Mouse (Mus musculus) ES-Bruce4 (cell line): ENCODE results near the gene Rsrp1. TPM values are rescaled to one million over a fixed set of nuclear protein-coding genes. Genes with fewer than 3 reads are reported as not detected.
A peak's percentile ranks its signal among the peaks of the same experiment; 100 is the strongest.

Experiments used
- H3K27ac ChIP-seq: 2 replicates; pipeline ENCODE4 v1.5.1; 2012; ENCODE audit warnings: low read length, inconsistent platforms; ENCODE audit not compliant: insufficient read depth
- H3K27me3 ChIP-seq: 2 replicates; pipeline ENCODE4 v1.6.1; 2012; ENCODE audit warnings: mild to moderate bottlenecking, low read length, inconsistent platforms; ENCODE audit not compliant: control insufficient read depth, poor library complexity, insufficient read depth, severe bottlenecking
- H3K36me3 ChIP-seq: 2 replicates; pipeline ENCODE4 v1.6.1; 2012; ENCODE audit warnings: inconsistent platforms, mild to moderate bottlenecking, low read length, moderate library complexity; ENCODE audit not compliant: control insufficient read depth, poor library complexity, insufficient read depth, severe bottlenecking
- H3K4me1 ChIP-seq: one replicate; pipeline ENCODE4 v1.8.1; 2011; ENCODE audit warnings: low read length; ENCODE audit not compliant: control insufficient read depth, insufficient read depth
- H3K4me3 ChIP-seq: 2 replicates; pipeline ENCODE4 v1.5.1; 2011; ENCODE audit warnings: low read depth, mild to moderate bottlenecking, low read length
- H3K9ac ChIP-seq: 2 replicates; pipeline ENCODE4 v1.6.1; 2012; ENCODE audit warnings: low read depth, mild to moderate bottlenecking, inconsistent platforms; ENCODE audit not compliant: poor library complexity, severe bottlenecking
- H3K9me3 ChIP-seq: replicated peaks from 2 replicates; pipeline ENCODE4 v1.6.1; 2012; ENCODE audit warnings: mild to moderate bottlenecking, low read length, inconsistent platforms; ENCODE audit not compliant: control insufficient read depth, poor library complexity, insufficient read depth, severe bottlenecking
- CTCF ChIP-seq: IDR thresholded peaks from one replicate; pipeline ENCODE4 v1.8.1; 2011; ENCODE audit warnings: low read depth, low read length
- EP300 ChIP-seq: IDR thresholded peaks from 2 replicates; pipeline ENCODE4 v1.6.1; 2011; ENCODE audit warnings: low read depth, low read length; ENCODE audit not compliant: insufficient read depth
- POLR2A ChIP-seq: IDR thresholded peaks from one replicate; pipeline ENCODE4 v1.8.1; 2011; ENCODE audit warnings: low read length; ENCODE audit not compliant: insufficient read depth
- polyA plus RNA-seq: library from polyadenylated mRNA; stranded (reverse); fragments of >200 nt; gene quantifications from 2 replicates; pipeline ENCODE4 v1.2.4, GENCODE M21; 2011; ENCODE audit warnings: low read depth; ENCODE audit not compliant: missing spikeins, insufficient read depth, insufficient read length

Rsrp1 gene
- polyA plus RNA-seq, 1 experiment = 226 TPM

DNA sequence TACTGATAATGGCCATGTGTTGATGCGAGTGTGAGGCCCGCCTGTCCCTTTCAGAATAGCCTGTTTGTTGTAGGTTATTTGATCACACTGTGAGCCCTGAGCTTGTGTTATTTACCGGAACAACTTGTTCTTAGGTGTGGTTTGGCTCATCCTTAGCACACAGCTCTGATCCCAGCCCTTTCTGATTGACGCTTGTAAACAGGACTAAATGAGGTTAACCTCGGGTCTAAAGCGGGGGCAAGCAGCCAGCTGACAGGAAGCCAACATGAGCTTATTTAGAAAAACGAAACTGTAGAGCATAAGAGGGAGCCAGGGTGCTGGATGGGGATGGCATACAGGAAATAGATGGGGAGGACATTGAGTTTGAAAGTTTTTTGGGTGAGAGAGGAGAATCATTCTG, 5.0 kb upstream of the Rsrp1 start:
- H3K27ac ChIP-seq = no peak overlapping the region

DNA sequence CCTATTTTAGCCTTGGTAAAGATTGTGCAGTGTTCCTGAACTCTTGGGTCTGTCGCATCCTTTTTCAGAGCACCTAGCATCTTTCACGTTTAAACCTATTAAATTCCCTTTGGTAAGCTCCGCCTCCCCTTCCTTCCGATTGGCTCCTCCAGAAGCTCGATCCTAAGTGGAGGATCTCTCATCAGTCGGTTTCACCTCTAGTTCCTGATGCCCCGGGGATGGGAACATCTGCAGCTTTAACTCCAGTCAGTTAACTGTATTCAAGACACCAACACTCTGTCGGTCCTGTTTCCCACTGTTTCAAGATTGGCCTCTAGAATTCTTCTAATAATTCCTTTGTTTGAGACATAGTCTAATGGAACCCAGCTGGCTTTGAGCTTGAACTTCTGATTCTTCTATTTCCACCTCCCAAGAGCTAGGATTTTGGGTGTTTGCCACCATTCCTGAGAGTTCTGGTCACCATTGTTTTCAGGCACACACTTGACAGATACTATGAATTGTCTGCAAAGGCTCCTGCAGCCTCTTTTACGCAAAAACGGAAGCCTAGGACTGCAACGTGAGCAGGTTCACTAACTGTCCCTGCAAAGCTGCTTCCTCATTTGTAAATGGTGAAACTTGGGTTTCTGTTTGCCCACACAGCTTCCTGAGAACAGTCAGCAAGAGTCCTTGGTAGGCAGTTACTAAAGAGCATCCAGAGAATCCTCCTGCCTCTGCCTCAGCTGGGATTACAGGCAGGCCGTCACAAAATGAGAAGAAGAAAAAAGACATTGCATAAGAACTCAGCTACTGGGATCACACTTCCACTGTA, 3.5 kb upstream of the Rsrp1 start:
- Histone ChIP-seq H3K27me3 (no peaks in the 10 kb centered on the region), H3K9me3 (no peaks in the 10 kb centered on the region), H3K9ac (no peak overlapping the region), H3K4me1 (no peaks in the 10 kb centered on the region), H3K36me3 (peaks cover 9% of the 10 kb centered on the region), H3K4me3 (no peak overlapping the region), H3K27ac (no peak overlapping the region)
- TF ChIP-seq EP300 (no peak), CTCF (no peak), POLR2A (no peak)

More for the DNA sequence above, 5.0 kb upstream of the Rsrp1 start:
- H3K27me3 ChIP-seq = no peaks in the 10 kb centered on the region
- no peak overlapping the region for H3K4me3 ChIP-seq
- H3K9me3 ChIP-seq = no peaks in the 10 kb centered on the region
- no peak overlapping the region for H3K9ac ChIP-seq
- no peaks in the 10 kb centered on the region for H3K36me3 ChIP-seq
- no peak for TF ChIP-seq CTCF
- no peak for TF ChIP-seq EP300
- TF ChIP-seq POLR2A = no peak
- H3K4me1 ChIP-seq = no peaks in the 10 kb centered on the region

DNA sequence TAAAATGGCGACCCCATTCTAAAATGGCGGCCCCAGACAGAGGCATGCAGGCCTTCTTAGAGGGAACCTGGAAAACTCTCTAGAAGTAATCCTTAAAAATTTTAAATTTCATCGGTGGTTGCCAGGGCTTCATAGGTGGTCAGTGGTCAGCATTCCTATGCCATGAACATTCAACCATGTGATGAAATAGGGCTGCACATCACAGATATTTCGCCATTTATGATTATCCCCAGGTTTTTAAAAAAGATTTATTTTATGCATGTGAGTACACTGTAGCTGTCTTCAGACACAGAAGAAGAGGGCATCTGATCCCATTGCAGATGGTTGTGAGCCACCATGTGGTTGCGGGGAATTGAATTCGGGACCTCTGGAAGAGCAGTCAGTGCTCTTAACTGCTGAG, 2.8 kb upstream of the Rsrp1 start:
- no peak overlapping the region for H3K9ac ChIP-seq
- no peaks in the 10 kb centered on the region for H3K9me3 ChIP-seq
- H3K27ac ChIP-seq = no peak overlapping the region
- H3K27me3 ChIP-seq = no peaks in the 10 kb centered on the region
- peaks cover 16% of the 10 kb centered on the region for H3K36me3 ChIP-seq
- TF ChIP-seq POLR2A (no peak), EP300 (no peak), CTCF (no peak)
- H3K4me1 ChIP-seq = no peaks in the 10 kb centered on the region
- H3K4me3 ChIP-seq = no peak overlapping the region

DNA sequence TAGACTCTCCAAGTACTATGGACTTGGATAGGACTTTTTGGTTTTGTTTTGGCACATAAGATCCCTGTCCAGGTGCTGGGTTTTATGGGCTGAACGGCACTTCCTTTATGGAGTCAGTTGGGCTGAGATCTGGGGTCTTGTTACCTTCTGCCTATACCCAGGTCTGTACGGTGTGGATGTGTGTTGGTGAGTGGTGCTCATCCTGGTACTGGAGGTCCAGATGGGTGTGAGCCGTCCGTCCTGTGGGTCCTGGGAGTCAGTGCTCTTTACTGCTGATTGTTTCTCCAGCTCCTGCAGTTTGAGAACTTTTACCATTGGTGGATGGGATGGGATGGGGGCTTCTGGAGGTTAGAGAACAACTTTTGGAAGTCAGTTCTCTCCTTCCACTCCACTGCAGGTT, 1.7 kb upstream of the Rsrp1 start:
- H3K9ac ChIP-seq = no peak overlapping the region
- peaks cover 26% of the 10 kb centered on the region for H3K36me3 ChIP-seq
- H3K4me3 ChIP-seq = no peak overlapping the region
- TF ChIP-seq EP300 = no peak
- TF ChIP-seq POLR2A = no peak
- TF ChIP-seq CTCF = no peak
- H3K9me3 ChIP-seq = no peaks in the 10 kb centered on the region
- no peaks in the 10 kb centered on the region for H3K4me1 ChIP-seq
- no peak overlapping the region for H3K27ac ChIP-seq
- H3K27me3 ChIP-seq = no peaks in the 10 kb centered on the region

DNA sequence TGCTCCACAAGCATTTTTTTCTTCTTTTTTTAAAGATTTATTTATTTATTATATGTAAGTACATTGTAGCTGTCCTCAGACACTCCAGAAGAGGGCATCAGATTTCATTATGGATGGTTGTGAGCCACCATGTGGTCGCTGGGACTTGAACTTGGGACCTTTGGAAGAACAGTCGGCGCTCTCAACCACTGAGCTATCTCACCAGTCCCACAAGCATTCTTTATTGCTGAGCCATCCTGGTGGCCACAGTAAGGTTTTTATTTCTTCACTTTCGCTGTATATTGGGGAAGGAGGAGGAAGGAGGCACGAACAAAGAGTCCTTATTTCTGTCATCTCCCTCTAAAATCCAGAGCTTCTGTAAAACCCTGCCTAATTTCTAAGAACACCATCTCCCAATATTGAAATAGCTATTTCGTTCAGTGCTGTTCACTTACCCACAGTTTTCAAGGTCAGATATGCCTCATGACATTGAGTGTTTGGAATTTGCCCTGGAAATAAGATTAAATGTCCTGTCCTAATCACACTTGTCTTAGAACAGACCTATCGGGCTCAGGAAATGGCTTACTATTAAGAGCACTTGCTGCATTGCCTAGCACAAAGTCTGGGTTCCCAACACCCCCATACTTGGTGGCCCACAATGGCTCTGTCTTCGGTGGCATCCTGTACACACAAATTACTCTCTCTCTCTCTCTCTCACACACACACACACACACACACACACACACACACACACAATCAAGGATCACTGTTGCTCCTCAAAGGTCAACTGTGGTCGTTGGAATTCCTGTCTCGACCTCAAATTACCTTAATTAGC, 1.1 kb upstream of the Rsrp1 start:
- peak overlapping the region; percentile 78 for H3K9ac ChIP-seq

DNA sequence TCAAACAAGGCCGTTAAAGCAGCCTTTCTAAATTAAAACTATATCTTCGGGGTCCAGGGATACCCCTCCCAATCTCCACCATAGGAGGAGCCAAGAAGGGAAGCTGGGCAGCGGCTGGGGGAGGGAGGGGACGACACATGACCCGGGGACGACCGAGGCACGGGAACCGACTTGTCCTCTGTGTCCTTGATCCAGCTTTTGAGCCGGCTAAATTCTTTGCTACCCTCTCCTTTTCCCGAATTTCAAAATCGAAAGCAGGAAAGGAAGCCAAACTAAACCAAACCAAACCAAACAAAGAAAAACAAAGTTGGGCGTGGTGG, 507 bp upstream of the Rsrp1 start:
- peak overlapping the region; percentile 84 for H3K27ac ChIP-seq
- H3K4me3 ChIP-seq = peak overlapping the region; percentile 75
- H3K9me3 ChIP-seq = no peaks in the 10 kb centered on the region
- peak overlapping the region; percentile 78 for H3K9ac ChIP-seq
- H3K4me1 ChIP-seq = no peaks in the 10 kb centered on the region
- no peak for TF ChIP-seq CTCF
- peak; percentile 41; the same call in 1 of the 2 replicates for TF ChIP-seq EP300
- TF ChIP-seq POLR2A = no peak
- no peaks in the 10 kb centered on the region for H3K27me3 ChIP-seq
- peaks cover 36% of the 10 kb centered on the region for H3K36me3 ChIP-seq

More for the DNA sequence above, 1.1 kb upstream of the Rsrp1 start:
- Histone ChIP-seq H3K4me1 (no peaks in the 10 kb centered on the region), H3K27ac (peak overlapping the region; percentile 84), H3K27me3 (no peaks in the 10 kb centered on the region), H3K36me3 (peaks cover 30% of the 10 kb centered on the region), H3K4me3 (peak overlapping the region; percentile 75), H3K9me3 (no peaks in the 10 kb centered on the region)
- TF ChIP-seq CTCF (no peak), POLR2A (no peak), EP300 (no peak)
